Mouse (Mus musculus) heart, adult 8-10 months (tissue): Measurements from ENCODE around the gene Crlf1. TPM values are rescaled to one million over a fixed set of nuclear protein-coding genes. Genes with fewer than 3 reads are reported as not detected.

Experiments used
- DNase-seq: peaks from one replicate; pipeline ENCODE4 v3.0.0; 2022; ENCODE audit warnings: low spot score
- total RNA-seq, 4 experiments: library from RNA; stranded (reverse); gene quantifications; 2 replicates each; pipeline ENCODE4 v1.2.4; 2022

Crlf1 gene
- total RNA-seq, 4 experiments from 2014 or later: 0.57 to 0.97 TPM; not detected in 2

GRCm38 (mm10) chr8:70519043-70519442, 26.1 kb downstream of the Crlf1 start:
- DNase-seq: no peak

GRCm38 (mm10) chr8:70519606-70520005, 26.6 kb downstream of the Crlf1 start:
- no peak for DNase-seq

- DNase-seq: peak; percentile 96
Measured at GRCm38 (mm10) chr8:70522592-70523403, 29.8 kb downstream of the Crlf1 start.

- DNase-seq: no peak
Measured at GRCm38 (mm10) chr8:70527111-70527511, 34.2 kb downstream of the Crlf1 start.

DNA sequence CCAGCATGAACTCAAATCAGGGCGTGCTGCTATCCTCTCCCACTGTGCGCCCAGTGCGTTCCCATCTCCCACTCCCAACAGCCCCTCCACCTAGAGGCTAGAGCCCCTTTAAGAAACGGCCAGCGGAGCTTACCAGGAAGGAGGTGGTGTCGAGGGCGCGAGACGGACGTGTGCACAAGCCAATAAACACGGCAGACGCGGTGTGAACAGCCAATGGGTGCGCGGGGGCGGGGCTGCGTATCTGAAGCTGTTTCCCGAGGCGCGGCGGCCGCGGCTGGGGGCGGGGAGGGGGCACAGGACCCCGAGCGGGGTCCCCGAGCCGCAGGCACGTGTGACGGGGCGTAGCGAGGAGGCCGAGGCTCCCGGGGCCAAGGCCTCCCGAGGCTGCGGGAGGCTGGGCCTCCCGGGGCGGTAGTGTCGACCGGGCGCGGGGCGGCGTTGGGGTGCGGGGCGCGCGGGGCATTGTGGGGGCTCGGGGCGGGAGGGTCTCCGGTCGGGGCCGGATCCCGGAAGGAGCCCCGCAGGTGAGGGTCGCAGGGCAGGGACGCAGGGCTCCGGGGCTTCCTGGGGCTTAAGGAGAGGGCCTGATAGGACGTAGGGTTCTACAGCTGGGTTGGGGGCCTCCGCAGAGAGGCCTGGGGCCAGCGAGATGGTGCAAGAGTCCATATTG, 34.7 kb downstream of the Crlf1 start, which contains the start of the genes Fkbp8 and Kxd1:
Gene Fkbp8 (plus strand): TSS at position 213 of the 670 bp plus-strand sequence.
Gene Kxd1 (minus strand): TSS at position 445 of the 670 bp plus-strand sequence.
- peak; percentile 98 for DNase-seq

DNA sequence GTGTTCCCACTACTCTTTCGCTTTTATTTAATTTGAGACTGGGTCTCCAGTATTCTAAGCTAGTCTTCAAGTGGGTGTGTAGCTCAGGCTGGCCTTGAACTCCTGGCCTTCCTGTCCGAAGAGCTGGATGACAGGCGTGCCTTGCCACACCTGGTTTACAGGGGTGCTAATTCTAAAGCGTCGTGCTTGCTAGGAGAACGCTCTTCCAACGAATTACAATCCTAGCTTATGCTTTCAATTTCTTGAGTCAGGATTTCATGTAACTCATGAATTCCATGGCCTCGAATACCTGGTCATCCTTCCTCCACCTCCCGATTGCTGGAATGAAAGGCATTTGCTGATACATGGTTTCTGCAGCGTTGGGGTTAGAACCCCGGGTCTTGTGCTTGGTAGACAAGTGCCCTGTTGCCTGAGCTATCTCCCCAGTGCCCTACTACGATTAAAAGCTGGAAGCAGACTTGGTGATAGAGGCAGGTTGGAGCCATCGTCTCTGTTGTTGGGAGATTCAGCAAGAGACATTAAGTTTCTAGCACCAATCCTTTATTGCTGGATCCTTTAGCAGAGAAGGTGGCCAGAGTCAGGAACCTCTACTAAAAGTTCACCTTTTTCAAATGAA, 35.3 kb downstream of the Crlf1 start:
- no peak for DNase-seq

GRCm38 (mm10) chr8:70529299-70529698, 36.3 kb downstream of the Crlf1 start:
- no peak for DNase-seq

GRCm38 (mm10) chr8:70529741-70530161, 36.8 kb downstream of the Crlf1 start:
- no peak for DNase-seq

DNA sequence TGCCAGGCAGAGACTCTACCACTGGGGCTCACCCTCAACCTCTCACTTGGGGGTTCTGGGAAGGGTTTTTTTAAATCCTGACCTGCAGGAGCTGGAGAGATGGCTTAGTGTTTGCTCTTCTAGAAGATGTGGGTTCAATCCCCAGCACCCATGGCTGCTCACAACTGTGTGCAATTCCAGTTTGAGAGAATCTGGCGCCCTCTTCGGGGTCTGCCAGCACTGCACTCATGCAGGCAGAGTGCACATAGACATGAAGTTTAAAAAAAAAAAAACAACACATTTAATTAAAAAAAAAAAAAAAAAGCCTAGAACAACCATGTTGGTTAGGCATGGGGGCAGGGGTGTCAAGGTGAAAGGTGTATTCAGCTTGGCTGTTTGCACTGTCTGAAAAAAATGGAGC, 37.4 kb downstream of the Crlf1 start:
- DNase-seq: no peak

DNA sequence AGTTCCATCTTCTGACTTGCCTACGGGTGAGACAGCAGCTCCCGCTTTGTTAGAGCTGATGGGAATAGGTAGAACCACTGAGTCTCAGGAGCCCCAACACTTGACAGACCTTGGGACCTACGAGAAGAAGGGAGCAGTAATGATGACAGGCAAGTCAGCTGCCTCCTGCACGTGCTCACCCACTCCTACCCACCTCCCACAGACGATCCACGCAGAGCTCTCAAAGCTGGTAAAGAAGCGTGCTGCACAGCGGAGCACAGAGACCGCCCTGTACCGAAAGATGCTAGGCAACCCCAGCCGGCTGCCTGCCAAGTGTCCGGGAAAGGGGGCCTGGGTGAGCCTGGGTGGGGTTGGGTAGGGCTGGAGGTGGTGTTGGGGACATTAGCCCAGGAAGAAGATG, 41.3 kb downstream of the Crlf1 start:
- DNase-seq: no peak

DNA sequence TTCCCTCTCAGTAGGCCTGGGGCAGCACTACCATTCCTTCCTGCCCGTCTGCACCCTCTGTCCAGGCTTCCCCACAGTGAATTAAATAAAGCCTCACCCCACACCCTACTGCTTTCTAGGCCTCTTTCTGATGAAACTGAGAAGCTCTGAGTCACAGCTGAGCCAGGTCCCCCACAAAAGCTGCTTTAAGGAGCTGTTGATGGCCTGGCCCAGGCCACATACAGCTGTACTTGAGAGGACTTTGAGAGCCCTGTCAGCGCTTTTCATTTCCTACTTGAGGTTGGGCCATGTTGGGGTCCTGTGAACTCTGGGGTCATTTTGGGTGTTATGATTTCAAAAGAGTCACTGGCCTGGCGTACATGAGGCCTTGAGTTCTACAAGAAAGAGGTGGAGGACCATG, 42.3 kb downstream of the Crlf1 start:
- DNase-seq: no peak

DNA sequence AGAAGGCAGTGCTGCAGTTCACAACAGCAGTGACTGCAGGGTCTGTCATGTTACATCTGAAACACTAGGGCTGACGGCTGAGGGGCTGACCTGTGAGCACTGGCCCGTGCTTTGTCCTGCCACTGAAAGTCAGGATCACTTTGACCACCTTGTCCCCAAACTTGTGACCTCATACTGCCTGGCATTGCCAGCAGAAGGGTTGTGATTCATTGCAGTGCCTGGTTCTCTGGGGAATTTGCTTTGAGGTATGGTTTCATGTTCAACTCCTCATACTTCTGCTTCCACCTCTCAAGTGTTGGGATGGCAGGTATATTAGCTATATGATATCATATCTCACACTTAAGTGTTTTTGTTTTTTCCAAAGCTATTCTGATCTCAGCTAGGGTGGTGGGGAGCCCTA, 42.7 kb downstream of the Crlf1 start:
- no peak for DNase-seq

DNA sequence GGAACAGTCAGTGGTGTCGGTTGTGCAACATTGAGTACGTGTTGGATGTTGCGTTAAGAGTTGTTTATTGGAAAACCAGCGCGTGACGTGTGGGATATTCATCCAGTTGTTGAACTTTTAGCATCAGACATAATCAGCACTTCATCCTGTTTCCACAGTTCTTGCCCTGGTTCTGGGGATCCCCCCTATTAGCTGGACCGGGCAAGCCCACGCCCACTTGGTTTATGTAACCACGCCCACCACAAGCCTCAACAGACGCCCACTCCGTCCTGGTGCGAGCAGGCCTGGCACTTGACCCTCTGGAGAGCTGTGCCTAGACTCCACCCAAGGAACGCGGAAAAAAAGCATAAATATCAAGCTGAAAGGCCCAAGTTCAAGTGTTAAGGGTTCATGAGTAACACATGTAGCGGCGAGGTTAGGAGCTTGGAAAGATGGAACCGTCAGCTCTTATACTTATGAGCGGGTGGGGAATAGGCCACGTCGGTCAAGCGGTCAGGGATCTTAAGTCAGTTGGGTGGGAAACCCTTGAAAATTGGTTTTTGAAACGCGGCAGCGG, 45.1 kb downstream of the Crlf1 start:
- DNase-seq: peak; percentile 73

DNA sequence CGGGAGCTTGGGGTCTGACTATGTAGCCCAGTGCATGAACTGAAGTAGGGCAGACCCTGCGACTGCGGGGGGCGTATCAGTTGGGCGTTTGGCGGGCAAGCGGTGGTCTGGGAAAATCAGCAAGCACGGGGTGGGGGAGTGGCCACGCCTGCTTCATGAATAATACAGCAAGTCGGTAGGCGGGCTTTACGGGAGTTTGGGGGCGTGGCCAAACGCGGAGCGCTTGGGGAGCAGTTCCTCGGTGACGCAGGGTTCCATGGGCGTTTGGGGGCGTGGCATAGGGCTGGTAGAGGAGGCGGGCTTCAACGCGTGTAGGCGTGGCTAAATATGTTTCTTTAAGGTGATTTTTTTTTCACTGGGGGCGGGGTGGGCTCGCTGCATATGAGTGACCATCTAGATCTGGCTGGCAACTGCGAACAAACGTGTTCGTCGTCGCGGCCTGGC, 45.7 kb downstream of the Crlf1 start:
- peak; percentile 99 for DNase-seq

- DNase-seq: peak; percentile 99
Measured at GRCm38 (mm10) chr8:70539077-70539813, 46.3 kb downstream of the Crlf1 start, which contains the start of gene Ell. Gene Ell, plus strand, starts transcription at chr8:70539457.

GRCm38 (mm10) chr8:70540013-70540506, 47.1 kb downstream of the Crlf1 start:
- no peak for DNase-seq

DNA sequence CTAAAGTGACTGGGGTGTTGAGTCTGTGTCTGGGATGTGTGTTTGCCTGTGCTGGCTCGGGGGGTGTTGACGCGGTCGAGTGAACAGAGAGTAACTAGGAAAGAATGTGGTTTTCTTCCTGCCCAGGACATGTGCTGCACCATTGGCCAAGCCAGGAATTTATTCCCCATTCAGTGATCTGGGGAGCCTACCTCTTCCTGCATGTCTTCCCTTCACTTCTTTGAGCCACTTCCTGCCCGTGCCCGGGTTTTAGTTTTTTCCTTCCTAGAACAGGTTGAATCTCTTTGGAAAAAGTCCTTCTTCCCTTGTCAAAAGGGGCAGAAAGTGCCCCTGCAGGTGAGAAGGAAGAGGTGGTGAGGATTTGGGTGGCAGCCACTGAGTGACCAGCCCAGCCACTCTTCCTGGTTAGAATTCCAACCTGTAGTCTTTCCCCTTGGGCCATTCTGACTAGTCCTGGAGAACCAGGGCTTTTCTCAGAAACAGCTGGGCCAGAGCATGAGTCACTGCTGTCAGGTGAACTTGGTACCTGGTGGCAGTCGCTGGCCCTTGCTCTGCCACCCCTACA, 47.6 kb downstream of the Crlf1 start:
- peak; percentile 30 for DNase-seq

DNA sequence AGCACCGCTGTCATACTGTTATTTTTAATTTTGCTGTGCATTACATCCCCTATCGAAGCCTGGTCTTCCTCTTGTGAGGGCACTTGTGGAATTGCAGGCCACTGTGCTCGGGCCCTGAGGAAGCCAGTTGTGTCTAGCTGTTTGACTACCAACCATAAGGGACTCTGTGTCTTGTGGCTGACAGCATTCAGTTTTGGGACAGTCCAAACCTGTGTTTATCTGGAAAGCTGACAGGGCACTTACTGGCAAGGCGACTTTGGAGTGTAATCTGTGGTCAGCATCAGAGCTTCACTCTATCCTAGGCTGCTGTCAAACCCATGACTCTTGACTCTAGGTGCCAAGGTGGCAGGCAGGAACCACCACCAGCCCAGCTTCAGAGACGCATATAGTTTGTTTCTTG, 48.1 kb downstream of the Crlf1 start:
- DNase-seq: no peak

DNA sequence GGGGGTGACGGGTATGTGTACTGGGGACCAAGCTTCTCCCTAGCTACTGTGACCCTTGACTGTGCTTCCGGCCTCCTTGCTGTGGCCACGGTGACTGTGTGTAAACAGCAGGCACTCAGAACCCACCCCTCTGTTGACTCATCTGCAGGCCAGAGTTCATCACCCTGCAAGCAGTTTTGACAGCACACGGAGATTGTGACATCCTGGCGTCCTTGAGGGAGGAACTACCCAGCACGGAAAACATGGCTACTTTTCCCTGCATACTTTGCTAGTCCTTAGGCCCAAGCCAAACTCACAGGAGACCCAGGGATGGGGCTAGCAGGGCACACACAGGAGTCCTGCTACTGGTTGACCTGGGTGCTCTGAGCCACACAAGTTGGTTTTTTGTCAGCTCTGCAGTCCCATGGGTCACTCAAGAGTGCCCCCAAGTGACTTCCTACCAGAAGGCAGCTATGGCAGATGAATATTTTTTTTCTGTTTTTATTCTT, 51.3 kb downstream of the Crlf1 start:
- DNase-seq: peak; percentile 40

- no peak for DNase-seq
Measured at GRCm38 (mm10) chr8:70546412-70546811, 53.5 kb downstream of the Crlf1 start.

- DNase-seq: no peak
Measured at GRCm38 (mm10) chr8:70547762-70548161, 54.8 kb downstream of the Crlf1 start.
